Mouse (Mus musculus) ES-Bruce4 (cell line): ENCODE results near the gene Hgd. TPM values are rescaled to one million over a fixed set of nuclear protein-coding genes. Genes with fewer than 3 reads are reported as not detected.

ENCODE experiments used
- H3K27ac ChIP-seq: 2 replicates; pipeline ENCODE4 v1.5.1; 2012; ENCODE audit warnings: low read length, inconsistent platforms; ENCODE audit not compliant: insufficient read depth
- H3K27me3 ChIP-seq: 2 replicates; pipeline ENCODE4 v1.6.1; 2012; ENCODE audit warnings: mild to moderate bottlenecking, low read length, inconsistent platforms; ENCODE audit not compliant: control insufficient read depth, poor library complexity, insufficient read depth, severe bottlenecking
- H3K36me3 ChIP-seq: 2 replicates; pipeline ENCODE4 v1.6.1; 2012; ENCODE audit warnings: inconsistent platforms, mild to moderate bottlenecking, low read length, moderate library complexity; ENCODE audit not compliant: control insufficient read depth, poor library complexity, insufficient read depth, severe bottlenecking
- H3K4me1 ChIP-seq: one replicate; pipeline ENCODE4 v1.8.1; 2011; ENCODE audit warnings: low read length; ENCODE audit not compliant: control insufficient read depth, insufficient read depth
- H3K4me3 ChIP-seq: 2 replicates; pipeline ENCODE4 v1.5.1; 2011; ENCODE audit warnings: low read depth, mild to moderate bottlenecking, low read length
- H3K9ac ChIP-seq: 2 replicates; pipeline ENCODE4 v1.6.1; 2012; ENCODE audit warnings: low read depth, mild to moderate bottlenecking, inconsistent platforms; ENCODE audit not compliant: poor library complexity, severe bottlenecking
- H3K9me3 ChIP-seq: replicated peaks from 2 replicates; pipeline ENCODE4 v1.6.1; 2012; ENCODE audit warnings: mild to moderate bottlenecking, low read length, inconsistent platforms; ENCODE audit not compliant: control insufficient read depth, poor library complexity, insufficient read depth, severe bottlenecking
- CTCF ChIP-seq: IDR thresholded peaks from one replicate; pipeline ENCODE4 v1.8.1; 2011; ENCODE audit warnings: low read depth, low read length
- EP300 ChIP-seq: IDR thresholded peaks from 2 replicates; pipeline ENCODE4 v1.6.1; 2011; ENCODE audit warnings: low read depth, low read length; ENCODE audit not compliant: insufficient read depth
- POLR2A ChIP-seq: IDR thresholded peaks from one replicate; pipeline ENCODE4 v1.8.1; 2011; ENCODE audit warnings: low read length; ENCODE audit not compliant: insufficient read depth
- polyA plus RNA-seq: library from polyadenylated mRNA; stranded (reverse); fragments of >200 nt; gene quantifications from 2 replicates; pipeline ENCODE4 v1.2.4, GENCODE M21; 2011; ENCODE audit warnings: low read depth; ENCODE audit not compliant: missing spikeins, insufficient read depth, insufficient read length

Gene Hgd
- polyA plus RNA-seq, 1 experiment = not detected

GRCm38 (mm10) chr16:37572117-37572754 lies 7.7 kb upstream of the Hgd start:
- Histone ChIP-seq H3K4me3 (no peak overlapping the region), H3K4me1 (no peaks in the 10 kb centered on the region), H3K9me3 (no peaks in the 10 kb centered on the region; the same call in 1 of the 2 replicates), H3K27me3 (no peaks in the 10 kb centered on the region), H3K36me3 (no peaks in the 10 kb centered on the region), H3K27ac (no peak overlapping the region), H3K9ac (no peak overlapping the region)
- no peak for TF ChIP-seq CTCF
- no peak for TF ChIP-seq POLR2A
- no peak for TF ChIP-seq EP300

- no peak overlapping the region for H3K4me3 ChIP-seq
- no peaks in the 10 kb centered on the region for H3K4me1 ChIP-seq
- no peaks in the 10 kb centered on the region for H3K27me3 ChIP-seq
- H3K27ac ChIP-seq = no peak overlapping the region
- no peaks in the 10 kb centered on the region; the same call in 1 of the 2 replicates for H3K9me3 ChIP-seq
- TF ChIP-seq CTCF = peak; percentile 43
- TF ChIP-seq POLR2A = no peak
- H3K36me3 ChIP-seq = no peaks in the 10 kb centered on the region
- H3K9ac ChIP-seq = no peak overlapping the region
Measured at GRCm38 (mm10) chr16:37573061-37573460, 6.9 kb upstream of the Hgd start.

GRCm38 (mm10) chr16:37575325-37575724 lies 4.6 kb upstream of the Hgd start:
- no peaks in the 10 kb centered on the region for H3K27me3 ChIP-seq
- no peak for TF ChIP-seq CTCF
- no peak for TF ChIP-seq EP300
- no peak for TF ChIP-seq POLR2A
- no peak overlapping the region for H3K27ac ChIP-seq
- H3K9ac ChIP-seq = no peak overlapping the region
- H3K36me3 ChIP-seq = no peaks in the 10 kb centered on the region
- no peaks in the 10 kb centered on the region; the same call in 1 of the 2 replicates for H3K9me3 ChIP-seq
- H3K4me1 ChIP-seq = no peaks in the 10 kb centered on the region
- no peak overlapping the region for H3K4me3 ChIP-seq

- H3K27me3 ChIP-seq = no peaks in the 10 kb centered on the region
- H3K36me3 ChIP-seq = no peaks in the 10 kb centered on the region
- H3K4me3 ChIP-seq = no peak overlapping the region
- H3K27ac ChIP-seq = no peak overlapping the region
- H3K9ac ChIP-seq = no peak overlapping the region
- H3K4me1 ChIP-seq = no peaks in the 10 kb centered on the region
- no peak for TF ChIP-seq POLR2A
- no peak for TF ChIP-seq EP300
- TF ChIP-seq CTCF = no peak
- 0 out of 2 replicates have a peak, but pooled peaks cover 2% of the 10 kb centered on the region for H3K9me3 ChIP-seq
Measured at GRCm38 (mm10) chr16:37579591-37579990, 362 bp upstream of the Hgd start.

- Histone ChIP-seq H3K27ac (no peak overlapping the region), H3K36me3 (no peaks in the 10 kb centered on the region), H3K9me3 (0 out of 2 replicates have a peak, but pooled peaks cover 2% of the 10 kb centered on the region), H3K27me3 (no peaks in the 10 kb centered on the region), H3K4me3 (no peak overlapping the region), H3K9ac (no peak overlapping the region), H3K4me1 (no peaks in the 10 kb centered on the region)
- TF ChIP-seq POLR2A = no peak
- TF ChIP-seq CTCF = no peak
- no peak for TF ChIP-seq EP300
Measured at GRCm38 (mm10) chr16:37580651-37581050, 698 bp downstream of the Hgd start.

GRCm38 (mm10) chr16:37581901-37582300 lies 1.9 kb downstream of the Hgd start:
- Histone ChIP-seq H3K4me1 (no peaks in the 10 kb centered on the region), H3K9ac (no peak overlapping the region), H3K27ac (no peak overlapping the region), H3K4me3 (no peak overlapping the region), H3K9me3 (0 out of 2 replicates have a peak, but pooled peaks cover 2% of the 10 kb centered on the region), H3K36me3 (no peaks in the 10 kb centered on the region), H3K27me3 (no peaks in the 10 kb centered on the region)
- no peak for TF ChIP-seq EP300
- no peak for TF ChIP-seq POLR2A
- TF ChIP-seq CTCF = no peak
